Mouse (Mus musculus): Measurements from ENCODE around the gene Dgkb.

Dgkb gene
- long read RNA-seq, experiment 1, full-length matches to known transcripts = 2 of 4 reads
- long read RNA-seq, experiment 1, partial matches to known transcripts = 1 of 4 reads
- long read RNA-seq, experiment 1, other reads (novel, unspliced or antisense) = 1 of 4 reads
- long read RNA-seq, experiment 2, full-length matches to known transcripts = 3 of 15 reads
- long read RNA-seq, experiment 2, partial matches to known transcripts = 5 of 15 reads
- long read RNA-seq, experiment 2, other reads (novel, unspliced or antisense) = 7 of 15 reads

DNA sequence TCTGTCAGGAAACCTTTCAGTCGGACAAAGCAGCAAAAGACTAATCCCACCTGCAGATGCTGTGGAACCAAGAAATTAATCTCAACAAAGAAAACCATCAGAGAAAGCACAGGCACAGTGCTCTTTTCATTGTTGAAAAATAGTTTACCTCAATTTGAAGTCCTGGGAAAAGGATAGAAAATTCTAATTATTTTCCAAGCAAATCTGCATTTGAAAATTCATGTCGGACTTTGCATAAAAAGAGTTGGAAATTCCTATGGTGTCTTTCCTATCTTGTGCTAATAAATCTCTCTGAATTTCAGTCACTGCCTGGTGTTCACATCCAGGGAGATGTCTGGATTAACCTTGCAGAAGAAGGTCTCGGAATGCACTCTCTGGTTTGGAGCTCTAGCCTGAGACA is at the start of gene Dgkb:
Gene Dgkb, plus strand, starts transcription at position 301 of the 400 bp plus-strand sequence.
- intact Hi-C loops (cut with DNase I) = no loop called here

- intact Hi-C loops (cut with DNase I) = loop anchor here (5.0 to 10.0 kb wide), 2 partner anchors 347 to 1725 kb away; no protein-coding TSS in a partner anchor
Measured at GRCm38 (mm10) chr12:37769844-37770243, 47.7 kb upstream of the Dgkb start.

GRCm38 (mm10) chr12:37773681-37774357 is 43.7 kb upstream of the Dgkb start:
- intact Hi-C loops (cut with DNase I) = loop anchor here (5.0 to 10.0 kb wide), 2 partner anchors 343 to 1721 kb away; no protein-coding TSS in a partner anchor

DNA sequence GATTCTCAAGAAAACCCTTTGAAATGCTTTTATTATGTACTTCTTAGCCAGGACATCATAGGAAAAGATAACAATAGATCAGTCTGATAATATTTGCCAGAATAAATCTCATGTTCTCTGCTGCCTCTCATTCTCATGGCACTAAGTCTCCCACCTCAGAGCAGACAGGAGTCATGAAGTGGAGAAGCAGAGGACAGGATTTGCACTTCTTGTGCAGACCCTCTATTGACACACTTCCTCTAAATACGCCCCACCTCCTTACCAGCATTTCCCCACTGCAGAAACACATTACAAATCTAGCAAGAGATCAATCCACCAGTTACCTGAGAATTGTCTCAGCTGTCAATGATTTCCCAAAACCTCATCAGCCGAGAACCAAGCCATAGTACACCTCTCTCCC is 42.9 kb upstream of the Dgkb start:
- intact Hi-C loops (cut with DNase I) = loop anchor here (5.0 to 10.0 kb wide), 2 partner anchors 343 to 1720 kb away; no protein-coding TSS in a partner anchor

DNA sequence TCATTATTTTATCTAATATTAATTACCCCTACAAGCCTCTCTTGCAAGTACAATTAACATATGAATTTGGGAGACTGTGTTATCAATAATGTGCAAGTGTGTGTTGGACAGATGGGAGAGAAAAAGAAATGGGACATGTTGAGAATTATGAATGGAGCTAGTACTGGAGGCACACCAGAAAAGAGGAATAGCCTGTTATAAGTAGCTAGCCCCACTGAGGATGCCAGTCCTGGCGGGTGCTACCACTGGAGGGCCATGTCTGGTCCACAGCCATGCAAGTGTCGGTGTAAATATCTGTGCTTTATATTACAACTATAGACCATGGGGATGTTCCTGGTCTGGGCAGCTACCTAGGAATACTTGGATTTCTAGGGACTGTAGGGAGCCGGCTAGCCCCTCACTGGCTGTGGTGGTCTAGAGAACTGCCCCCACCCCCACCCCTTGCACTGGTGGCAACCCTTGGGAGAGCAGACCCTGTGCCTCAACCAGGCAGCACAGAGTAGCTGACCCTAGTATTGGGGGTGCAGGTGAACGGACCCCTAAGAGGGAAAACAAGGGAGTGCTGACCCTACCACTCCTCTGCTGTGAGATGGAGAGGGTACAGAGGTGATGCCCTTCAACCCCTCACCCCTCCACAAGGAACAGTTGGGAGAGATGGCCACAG is 21.1 kb upstream of the Dgkb start:
- intact Hi-C loops (cut with DNase I) = no loop called here

GRCm38 (mm10) chr12:37814122-37814521 is 3.4 kb upstream of the Dgkb start:
- intact Hi-C loops (cut with DNase I) = no loop called here

- intact Hi-C loops (cut with DNase I) = no loop called here
Measured at GRCm38 (mm10) chr12:37821052-37821810, 3.7 kb downstream of the Dgkb start.

DNA sequence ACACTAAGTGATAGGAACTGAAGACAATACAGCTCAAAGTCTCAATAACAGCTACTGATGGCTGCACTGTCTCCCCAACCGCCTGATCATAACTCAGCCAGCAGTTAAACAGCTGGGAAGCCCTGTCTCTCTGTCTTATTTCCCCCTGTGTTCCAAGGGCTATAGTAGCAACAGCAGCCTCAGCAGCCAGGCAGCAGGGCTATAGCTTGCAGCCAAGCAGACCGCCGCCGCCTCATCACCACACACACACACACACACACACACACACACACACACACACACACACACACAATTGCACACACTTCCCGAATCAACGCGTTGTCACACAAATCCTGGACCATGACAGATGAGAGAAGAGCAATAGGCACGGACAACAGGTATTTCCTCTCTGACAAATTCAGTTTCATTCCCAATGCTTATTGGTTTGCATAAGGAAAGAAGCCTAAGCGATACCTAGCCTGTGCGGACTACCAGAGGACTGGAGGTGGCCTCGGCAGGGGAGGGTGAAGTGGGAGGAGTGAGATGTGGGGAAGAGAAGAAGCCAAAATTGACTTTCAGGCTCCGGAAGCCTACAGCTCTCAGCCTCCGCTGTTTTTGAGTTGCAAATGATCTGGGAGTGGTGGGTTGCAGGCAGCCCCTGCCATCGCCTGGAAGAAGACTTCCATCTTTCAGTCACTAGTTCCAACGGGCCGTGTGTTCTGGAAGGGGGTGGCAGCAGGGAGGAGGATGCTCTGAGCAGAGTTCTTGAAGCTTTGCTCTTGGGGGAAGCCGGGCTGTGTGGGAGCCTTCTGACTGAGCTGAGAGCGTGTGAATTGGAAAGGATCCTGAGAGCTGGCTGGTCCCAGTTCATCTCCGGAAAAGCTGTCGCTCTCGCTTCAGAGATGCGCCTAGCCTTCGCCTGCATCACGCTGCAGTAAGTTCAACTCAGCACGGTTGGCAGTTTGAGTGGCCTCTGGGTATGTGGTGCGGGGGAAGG is 62.8 kb downstream of the Dgkb start:
- intact Hi-C loops (cut with DNase I) = no loop called here

GRCm38 (mm10) chr12:37881376-37881775 is 63.9 kb downstream of the Dgkb start:
- intact Hi-C loops (cut with DNase I) = no loop called here

DNA sequence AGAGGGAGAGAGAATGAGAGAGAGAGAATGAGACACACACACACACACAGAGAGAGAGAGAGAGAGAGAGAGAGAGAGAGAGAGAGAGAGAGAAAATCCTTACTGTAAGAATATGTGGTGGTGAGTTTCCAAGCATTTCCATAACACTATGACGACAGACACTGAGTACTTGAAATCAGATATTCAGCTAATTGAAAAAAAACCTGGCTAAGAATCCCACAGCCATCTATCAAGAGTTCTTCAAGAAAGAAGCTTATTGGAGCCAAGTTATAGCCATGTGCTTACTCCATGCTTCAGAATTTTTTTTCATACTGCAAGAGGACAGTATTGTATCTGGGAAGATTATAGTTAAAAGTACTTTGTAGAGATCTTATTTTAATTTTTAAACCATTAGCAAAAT is 65.3 kb downstream of the Dgkb start:
- intact Hi-C loops (cut with DNase I) = no loop called here

- intact Hi-C loops (cut with DNase I) = no loop called here
Measured at GRCm38 (mm10) chr12:37883781-37884180, 66.3 kb downstream of the Dgkb start.

GRCm38 (mm10) chr12:37888591-37888990 is 71.1 kb downstream of the Dgkb start:
- intact Hi-C loops (cut with DNase I) = no loop called here

GRCm38 (mm10) chr12:37889431-37889830 is 71.9 kb downstream of the Dgkb start:
- intact Hi-C loops (cut with DNase I) = no loop called here

DNA sequence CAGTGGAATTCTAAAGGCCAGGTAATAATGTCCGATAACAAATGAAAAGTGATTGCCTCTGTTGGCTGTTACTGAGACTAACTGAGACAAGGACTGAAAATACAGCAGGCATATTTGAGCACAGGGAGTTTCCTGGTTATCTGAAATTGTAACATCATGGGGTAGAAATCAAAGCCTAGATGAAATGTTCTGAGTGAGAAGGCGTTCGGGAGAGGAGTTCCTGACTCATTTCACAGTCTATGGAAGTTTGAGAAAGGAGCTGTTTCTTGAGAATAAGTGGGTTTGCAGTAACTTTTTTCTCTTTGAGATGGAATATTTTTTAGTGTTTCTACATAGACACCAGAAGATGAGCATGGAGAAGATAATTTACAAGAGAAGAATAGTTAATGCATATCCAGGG is 73.8 kb downstream of the Dgkb start:
- intact Hi-C loops (cut with DNase I) = no loop called here

- intact Hi-C loops (cut with DNase I) = no loop called here
Measured at GRCm38 (mm10) chr12:37942163-37942562, 124.6 kb downstream of the Dgkb start.

GRCm38 (mm10) chr12:37956193-37956592 is 138.7 kb downstream of the Dgkb start:
- intact Hi-C loops (cut with DNase I) = no loop called here

- intact Hi-C loops (cut with DNase I) = no loop called here
Measured at GRCm38 (mm10) chr12:37971482-37971881, 154.0 kb downstream of the Dgkb start.

- intact Hi-C loops (cut with DNase I) = no loop called here
Measured at GRCm38 (mm10) chr12:37978498-37979187, 161.1 kb downstream of the Dgkb start.

GRCm38 (mm10) chr12:37985352-37985751 is 167.8 kb downstream of the Dgkb start:
- intact Hi-C loops (cut with DNase I) = no loop called here
